Mouse (Mus musculus) embryonic facial prominence, embryonic 14.5 days (tissue): ENCODE measurements at regions not wholly inside any gene's neighbourhood (a gene's known extent, or its start where the extent isn't known, plus 50 kb on each side); places are given as distances from the start of the nearest gene placed in this dataset.

Experiments
- ATAC-seq: fragments of 200-750 bp; cut with Nextera tagmentation; 2 replicates; pipeline ENCODE4 v1.8.0; 2017; ENCODE audit warnings: low read depth, moderate number of reproducible peaks, moderate TSS enrichment
- DNase-seq: peaks from one replicate; pipeline ENCODE4 v3.0.0-alpha.2; 2015; ENCODE audit warnings: low spot score
- H3K27ac ChIP-seq: fragments of 300-500 bp; sonication (generic); replicated peaks from 2 replicates; pipeline ENCODE4 v1.5.1; 2014; ENCODE audit warnings: low read depth, mild to moderate bottlenecking, low read length, moderate library complexity
- H3K27me3 ChIP-seq: fragments of 300-500 bp; sonication (generic); replicated peaks from 2 replicates; pipeline ENCODE4 v1.6.1; 2014; ENCODE audit warnings: low read length; ENCODE audit not compliant: control insufficient read depth, insufficient read depth
- H3K36me3 ChIP-seq: fragments of 300-500 bp; sonication (generic); 2 replicates; pipeline ENCODE4 v1.6.1; 2014; ENCODE audit warnings: low read length, mixed read lengths; ENCODE audit not compliant: control insufficient read depth, insufficient read depth
- H3K4me1 ChIP-seq: fragments of 300-500 bp; sonication (generic); 2 replicates; pipeline ENCODE4 v1.6.1; 2014; ENCODE audit warnings: antibody characterized with exemption, low read length; ENCODE audit not compliant: control insufficient read depth, insufficient read depth
- H3K4me2 ChIP-seq: fragments of 300-500 bp; sonication (generic); 2 replicates; pipeline ENCODE4 v1.6.1; 2014; ENCODE audit warnings: low read depth, mild to moderate bottlenecking, low read length, moderate library complexity, mixed read lengths
- H3K4me3 ChIP-seq: fragments of 300-500 bp; sonication (generic); 2 replicates; pipeline ENCODE4 v1.5.1; 2014; ENCODE audit warnings: low read depth, mild to moderate bottlenecking, low read length
- H3K9ac ChIP-seq: fragments of 300-500 bp; sonication (generic); 2 replicates; pipeline ENCODE4 v1.6.1; 2014; ENCODE audit warnings: low read depth, mild to moderate bottlenecking, low read length, moderate library complexity, mixed read lengths
- H3K9me3 ChIP-seq: fragments of 300-500 bp; sonication (generic); 2 replicates; pipeline ENCODE4 v1.6.1; 2016; ENCODE audit warnings: low read length; ENCODE audit not compliant: control insufficient read depth
- WGBS: fragments of 180-500 bp; shearing (Covaris S2); extraction: QIAGEN DNeasy Blood & Tissue Kit; methylation state at CpG from one replicate; pipeline ENCODE4 v1.1.7; 2014; 5-methylcytosine and 5-hydroxymethylcytosine counted together

- no peak for DNase-seq
- Histone ChIP-seq H3K4me1 (no peaks in the 10 kb centered on the region), H3K27ac (no peak overlapping the region), H3K27me3 (no peaks in the 10 kb centered on the region; the same call in 1 of the 2 replicates), H3K4me2 (no peak overlapping the region), H3K36me3 (no peaks in the 10 kb centered on the region), H3K4me3 (no peak overlapping the region), H3K9me3 (no peaks in the 10 kb centered on the region), H3K9ac (no peak overlapping the region)
- WGBS, result 90% methylated on average over 4 of the region's 4 CpGs
- no peak for ATAC-seq
These were observed 256.9 kb downstream of the Bcor start for GRCm38 (mm10) chrX:11903116-11903700.

- no peak overlapping the region for H3K27ac ChIP-seq
- H3K9ac ChIP-seq, result no peak overlapping the region
- no peaks in the 10 kb centered on the region; the same call in 1 of the 2 replicates for H3K27me3 ChIP-seq
- H3K4me1 ChIP-seq, result no peaks in the 10 kb centered on the region
- H3K9me3 ChIP-seq, result no peaks in the 10 kb centered on the region
- DNase-seq (no peak), ATAC-seq (no peak)
- H3K4me2 ChIP-seq, result no peak overlapping the region
- no peaks in the 10 kb centered on the region for H3K36me3 ChIP-seq
- WGBS, result 64% methylated on average over 5 of the region's 5 CpGs
- H3K4me3 ChIP-seq, result no peak overlapping the region
These were observed 254.9 kb downstream of the Bcor start for GRCm38 (mm10) chrX:11905231-11905630.

GRCm38 (mm10) chrX:11907167-11907566 lies 253.0 kb downstream of the Bcor start:
- ATAC-seq, result no peak

GRCm38 (mm10) chrX:11915984-11916383 lies 244.2 kb downstream of the Bcor start:
- no peak overlapping the region for H3K4me3 ChIP-seq
- no peaks in the 10 kb centered on the region for H3K36me3 ChIP-seq
- no peaks in the 10 kb centered on the region for H3K27me3 ChIP-seq
- DNase-seq, result peak; percentile 10
- H3K4me1 ChIP-seq, result no peaks in the 10 kb centered on the region
- no peaks in the 10 kb centered on the region for H3K9me3 ChIP-seq
- 57% methylated on average over 10 of the region's 10 CpGs for WGBS
- ATAC-seq, result no peak
- no peak overlapping the region for H3K9ac ChIP-seq
- H3K4me2 ChIP-seq, result no peak overlapping the region
- H3K27ac ChIP-seq, result no peak overlapping the region

More at GRCm38 (mm10) chrX:11907167-11907566, 253.0 kb downstream of the Bcor start:
- H3K4me1 ChIP-seq, result no peaks in the 10 kb centered on the region
- 52% methylated on average over 6 of the region's 6 CpGs for WGBS
- H3K9ac ChIP-seq, result no peak overlapping the region
- H3K9me3 ChIP-seq, result no peaks in the 10 kb centered on the region
- no peaks in the 10 kb centered on the region for H3K36me3 ChIP-seq
- no peak overlapping the region for H3K4me2 ChIP-seq
- DNase-seq, result peak; percentile 53
- H3K27me3 ChIP-seq, result no peaks in the 10 kb centered on the region; the same call in 1 of the 2 replicates
- no peak overlapping the region for H3K27ac ChIP-seq
- H3K4me3 ChIP-seq, result no peak overlapping the region

- 65% methylated on average over 2 of the region's 2 CpGs for WGBS
- H3K9me3 ChIP-seq, result no peaks in the 10 kb centered on the region
- H3K4me3 ChIP-seq, result no peak overlapping the region
- ATAC-seq (no peak), DNase-seq (peak; percentile 26)
- no peaks in the 10 kb centered on the region for H3K4me1 ChIP-seq
- H3K27me3 ChIP-seq, result no peaks in the 10 kb centered on the region
- no peak overlapping the region for H3K9ac ChIP-seq
- H3K36me3 ChIP-seq, result no peaks in the 10 kb centered on the region
- H3K4me2 ChIP-seq, result no peak overlapping the region
- H3K27ac ChIP-seq, result no peak overlapping the region
These were observed 239.9 kb downstream of the Bcor start for GRCm38 (mm10) chrX:11920231-11920630.

GRCm38 (mm10) chrX:11924639-11925302 lies 235.4 kb downstream of the Bcor start:
- no peaks in the 10 kb centered on the region for H3K4me1 ChIP-seq
- 68% methylated on average over 3 of the region's 3 CpGs for WGBS
- no peaks in the 10 kb centered on the region for H3K9me3 ChIP-seq
- H3K9ac ChIP-seq, result no peak overlapping the region
- no peak overlapping the region for H3K4me2 ChIP-seq
- DNase-seq, result peak; percentile 23
- H3K27ac ChIP-seq, result no peak overlapping the region
- H3K36me3 ChIP-seq, result no peaks in the 10 kb centered on the region
- ATAC-seq, result no peak
- H3K4me3 ChIP-seq, result no peak overlapping the region
- no peaks in the 10 kb centered on the region for H3K27me3 ChIP-seq

- Histone ChIP-seq H3K4me1 (0 out of 2 replicates have a peak, but pooled peaks cover 7% of the 10 kb centered on the region), H3K27ac (no peak overlapping the region), H3K36me3 (no peaks in the 10 kb centered on the region), H3K4me2 (no peak overlapping the region), H3K9ac (no peak overlapping the region), H3K4me3 (no peak overlapping the region), H3K9me3 (no peaks in the 10 kb centered on the region), H3K27me3 (no peaks in the 10 kb centered on the region)
- WGBS, result 47% methylated on average over 10 of the region's 10 CpGs
- DNase-seq (no peak), ATAC-seq (no peak)
These were observed 233.2 kb downstream of the Bcor start for GRCm38 (mm10) chrX:11926868-11927535.

GRCm38 (mm10) chrX:11929448-11929847 lies 230.7 kb downstream of the Bcor start:
- 47% methylated on average over 6 of the region's 6 CpGs for WGBS
- Histone ChIP-seq H3K4me1 (0 out of 2 replicates have a peak, but pooled peaks cover 7% of the 10 kb centered on the region), H3K9me3 (no peaks in the 10 kb centered on the region), H3K9ac (no peak overlapping the region), H3K27ac (no peak overlapping the region), H3K4me2 (no peak overlapping the region), H3K27me3 (no peaks in the 10 kb centered on the region; the same call in 1 of the 2 replicates), H3K36me3 (no peaks in the 10 kb centered on the region), H3K4me3 (no peak overlapping the region)
- peak; percentile 49 for DNase-seq
- ATAC-seq, result 0 out of 2 replicates have a peak, but pooled peaks have one; percentile 26
